Mouse (Mus musculus) embryonic fibroblast, embryonic 13.5 days (primary cell): ENCODE measurements at regions not wholly inside any gene's neighbourhood (a gene's known extent, or its start where the extent isn't known, plus 50 kb on each side); places are given as distances from the start of the nearest gene placed in this dataset.

Source experiments
- H3K27ac ChIP-seq: 2 replicates; pipeline ENCODE4 v1.5.1; 2012; ENCODE audit warnings: low read length, control low read depth, inconsistent platforms; ENCODE audit not compliant: insufficient read depth
- H3K4me1 ChIP-seq: 2 replicates; pipeline ENCODE4 v1.6.1; 2011; ENCODE audit warnings: low read length; ENCODE audit not compliant: control insufficient read depth, insufficient read depth
- H3K4me3 ChIP-seq: 2 replicates; pipeline ENCODE4 v1.5.1; 2011; ENCODE audit warnings: mild to moderate bottlenecking, control low read depth, low read length; ENCODE audit not compliant: insufficient read depth
- CTCF ChIP-seq: IDR thresholded peaks from 2 replicates; pipeline ENCODE4 v1.5.1; 2011; ENCODE audit warnings: mild to moderate bottlenecking, control low read depth, low read length, moderate library complexity, borderline replicate concordance; ENCODE audit not compliant: insufficient read depth
- POLR2A ChIP-seq: IDR thresholded peaks from 2 replicates; pipeline ENCODE4 v1.6.1; 2011; ENCODE audit warnings: low read depth, mild to moderate bottlenecking, control low read depth, low read length, moderate library complexity

- no peak overlapping the region for H3K27ac ChIP-seq
- H3K4me3 ChIP-seq = no peak overlapping the region
- no peak for TF ChIP-seq CTCF
- TF ChIP-seq POLR2A = no peak
- no peaks in the 10 kb centered on the region for H3K4me1 ChIP-seq
Observed at GRCm38 (mm10) chr15:52166144-52166543, 1718.6 kb upstream of the Gm7489 start.

GRCm38 (mm10) chr15:52166595-52167443 is 1717.9 kb upstream of the Gm7489 start:
- no peak overlapping the region for H3K4me3 ChIP-seq
- TF ChIP-seq CTCF (no peak), POLR2A (no peak)
- no peaks in the 10 kb centered on the region for H3K4me1 ChIP-seq
- H3K27ac ChIP-seq = no peak overlapping the region

GRCm38 (mm10) chr15:52167811-52168210 is 1716.9 kb upstream of the Gm7489 start:
- Histone ChIP-seq H3K4me3 (no peak overlapping the region), H3K4me1 (no peaks in the 10 kb centered on the region), H3K27ac (no peak overlapping the region)
- TF ChIP-seq CTCF (no peak), POLR2A (no peak)

GRCm38 (mm10) chr15:52176951-52177350 is 1707.8 kb upstream of the Gm7489 start:
- TF ChIP-seq POLR2A (no peak), CTCF (no peak)
- no peak overlapping the region for H3K27ac ChIP-seq
- H3K4me1 ChIP-seq = no peaks in the 10 kb centered on the region
- H3K4me3 ChIP-seq = no peak overlapping the region

GRCm38 (mm10) chr15:52178668-52179067 is 1706.0 kb upstream of the Gm7489 start:
- no peaks in the 10 kb centered on the region for H3K4me1 ChIP-seq
- no peak for TF ChIP-seq CTCF
- TF ChIP-seq POLR2A = no peak

GRCm38 (mm10) chr15:52179379-52179778 is 1705.3 kb upstream of the Gm7489 start:
- no peak overlapping the region for H3K27ac ChIP-seq
- TF ChIP-seq POLR2A = no peak
- no peak for TF ChIP-seq CTCF
- no peak overlapping the region for H3K4me3 ChIP-seq
- H3K4me1 ChIP-seq = no peaks in the 10 kb centered on the region

More at GRCm38 (mm10) chr15:52178668-52179067, 1706.0 kb upstream of the Gm7489 start:
- no peak overlapping the region for H3K4me3 ChIP-seq
- H3K27ac ChIP-seq = no peak overlapping the region

GRCm38 (mm10) chr15:52191176-52191575 is 1693.5 kb upstream of the Gm7489 start:
- TF ChIP-seq POLR2A = no peak
- TF ChIP-seq CTCF = no peak
- Histone ChIP-seq H3K4me1 (no peaks in the 10 kb centered on the region), H3K4me3 (no peak overlapping the region), H3K27ac (no peak overlapping the region)

GRCm38 (mm10) chr15:52207271-52207670 is 1677.4 kb upstream of the Gm7489 start:
- Histone ChIP-seq H3K27ac (no peak overlapping the region), H3K4me1 (no peaks in the 10 kb centered on the region)
- TF ChIP-seq CTCF (no peak), POLR2A (no peak)

GRCm38 (mm10) chr15:52232442-52232841 is 1652.3 kb upstream of the Gm7489 start:
- no peak overlapping the region for H3K4me3 ChIP-seq
- no peaks in the 10 kb centered on the region for H3K4me1 ChIP-seq
- TF ChIP-seq CTCF (no peak), POLR2A (no peak)

More at GRCm38 (mm10) chr15:52207271-52207670, 1677.4 kb upstream of the Gm7489 start:
- H3K4me3 ChIP-seq = no peak overlapping the region

GRCm38 (mm10) chr15:52236220-52236619 is 1648.5 kb upstream of the Gm7489 start:
- H3K4me1 ChIP-seq = no peaks in the 10 kb centered on the region
- TF ChIP-seq POLR2A (no peak), CTCF (no peak)
- no peak overlapping the region for H3K27ac ChIP-seq
- no peak overlapping the region for H3K4me3 ChIP-seq

More at GRCm38 (mm10) chr15:52232442-52232841, 1652.3 kb upstream of the Gm7489 start:
- no peak overlapping the region for H3K27ac ChIP-seq
